Mouse (Mus musculus) small intestine, adult 2 months (tissue): ENCODE data around the gene 9930021J03Rik. TPM values are rescaled to one million over a fixed set of nuclear protein-coding genes. Genes with fewer than 3 reads are reported as not detected.

Source experiments
- H3K27ac ChIP-seq: fragments of 200-500 bp; 2 replicates; pipeline ENCODE4 v1.5.1; 2012; ENCODE audit warnings: low read depth, low read length, control low read depth, inconsistent platforms; ENCODE audit not compliant: insufficient read depth
- H3K27me3 ChIP-seq: fragments of 200-500 bp; 2 replicates; pipeline ENCODE4 v1.6.1; 2012; ENCODE audit warnings: mild to moderate bottlenecking, moderate library complexity, low read length, inconsistent platforms; ENCODE audit not compliant: control insufficient read depth, insufficient read depth
- H3K36me3 ChIP-seq: fragments of 200-500 bp; 2 replicates; pipeline ENCODE4 v1.6.1; 2012; ENCODE audit warnings: mild to moderate bottlenecking, low read length, control low read depth, inconsistent platforms; ENCODE audit not compliant: control insufficient read depth, insufficient read depth
- H3K4me1 ChIP-seq: fragments of 200-500 bp; 2 replicates; pipeline ENCODE4 v1.6.1; 2012; ENCODE audit warnings: low read length, inconsistent platforms, mixed read lengths; ENCODE audit not compliant: control insufficient read depth, insufficient read depth, insufficient read length
- H3K4me3 ChIP-seq: fragments of 200-500 bp; 2 replicates; pipeline ENCODE4 v1.5.1; 2012; ENCODE audit warnings: low read depth, mild to moderate bottlenecking, control low read depth, inconsistent platforms, low read length, moderate library complexity
- CTCF ChIP-seq: fragments of 200-500 bp; IDR thresholded peaks from 2 replicates; pipeline ENCODE4 v1.5.1; 2012; ENCODE audit warnings: low read depth, mild to moderate bottlenecking, control low read depth, inconsistent platforms, low read length, moderate library complexity, mixed read lengths; ENCODE audit not compliant: insufficient replicate concordance, insufficient read length; ENCODE audit errors: extremely low read depth
- POLR2A ChIP-seq: fragments of 200-500 bp; IDR thresholded peaks from 2 replicates; pipeline ENCODE4 v1.6.1; 2012; ENCODE audit warnings: low read depth, mild to moderate bottlenecking, control low read depth, inconsistent platforms, low read length, moderate library complexity
- WGBS: fragments of 180-500 bp; shearing (Covaris S2); methylation state at CpG from one replicate; pipeline ENCODE4 v1.1.7; 2018; 5-methylcytosine and 5-hydroxymethylcytosine counted together
- polyA plus RNA-seq: library from polyadenylated mRNA; depleted of rRNA; stranded (reverse); fragments of >200 nt; gene quantifications from 2 replicates; pipeline ENCODE4 v1.2.3, GENCODE M21; 2012

9930021J03Rik gene
- polyA plus RNA-seq, 1 experiment, result 2.8 TPM

GRCm38 (mm10) chr19:29826686-29827085, 20.9 kb upstream of the 9930021J03Rik start:
- no peaks in the 10 kb centered on the region for H3K36me3 ChIP-seq

GRCm38 (mm10) chr19:29825003-29825402, 19.2 kb upstream of the 9930021J03Rik start:
- WGBS, result 52% methylated on average over 2 of the region's 2 CpGs
- no peak overlapping the region for H3K4me3 ChIP-seq
- no peaks in the 10 kb centered on the region for H3K36me3 ChIP-seq
- peaks cover 8% of the 10 kb centered on the region; the same call in 1 of the 2 replicates for H3K4me1 ChIP-seq
- H3K27me3 ChIP-seq, result no peaks in the 10 kb centered on the region
- TF ChIP-seq POLR2A, result no peak
- TF ChIP-seq CTCF, result no peak
- H3K27ac ChIP-seq, result no peak overlapping the region

More at GRCm38 (mm10) chr19:29826686-29827085, 20.9 kb upstream of the 9930021J03Rik start:
- H3K27me3 ChIP-seq, result no peaks in the 10 kb centered on the region
- H3K4me3 ChIP-seq, result no peak overlapping the region
- TF ChIP-seq CTCF (peak; percentile 52; the same call in 1 of the 2 replicates), POLR2A (no peak)
- H3K27ac ChIP-seq, result no peak overlapping the region
- peaks cover 8% of the 10 kb centered on the region; the same call in 1 of the 2 replicates for H3K4me1 ChIP-seq
- WGBS, result 68% methylated on average over 1 of the region's 1 CpGs

- no peaks in the 10 kb centered on the region for H3K27me3 ChIP-seq
- 38% methylated on average over 6 of the region's 6 CpGs for WGBS
- H3K4me3 ChIP-seq, result no peak overlapping the region
- no peaks in the 10 kb centered on the region for H3K36me3 ChIP-seq
- peak overlapping the region; percentile 42; the same call in 1 of the 2 replicates for H3K27ac ChIP-seq
- peaks cover 8% of the 10 kb centered on the region; the same call in 1 of the 2 replicates for H3K4me1 ChIP-seq
- TF ChIP-seq CTCF, result peak; percentile 68; the same call in 1 of the 2 replicates
- no peak for TF ChIP-seq POLR2A
Measured at GRCm38 (mm10) chr19:29824034-29824700, 18.4 kb upstream of the 9930021J03Rik start.

- H3K36me3 ChIP-seq, result no peaks in the 10 kb centered on the region
- H3K27ac ChIP-seq, result peak overlapping the region; percentile 42; the same call in 1 of the 2 replicates
- H3K4me1 ChIP-seq, result peaks cover 8% of the 10 kb centered on the region; the same call in 1 of the 2 replicates
- H3K4me3 ChIP-seq, result no peak overlapping the region
- no peaks in the 10 kb centered on the region for H3K27me3 ChIP-seq
- TF ChIP-seq POLR2A (no peak), CTCF (no peak)
- WGBS, result 53% methylated on average over 12 of the region's 12 CpGs
Measured at GRCm38 (mm10) chr19:29823456-29824010, 17.7 kb upstream of the 9930021J03Rik start.

- no peaks in the 10 kb centered on the region for H3K27me3 ChIP-seq
- H3K27ac ChIP-seq, result no peak overlapping the region
- peaks cover 8% of the 10 kb centered on the region; the same call in 1 of the 2 replicates for H3K4me1 ChIP-seq
- no peaks in the 10 kb centered on the region for H3K36me3 ChIP-seq
- H3K4me3 ChIP-seq, result no peak overlapping the region
- TF ChIP-seq CTCF, result no peak
- no peak for TF ChIP-seq POLR2A
Measured at GRCm38 (mm10) chr19:29820966-29821365, 15.2 kb upstream of the 9930021J03Rik start.

GRCm38 (mm10) chr19:29812581-29813460, 7.0 kb upstream of the 9930021J03Rik start, which contains the start of gene Ranbp6:
Gene Ranbp6, minus strand, starts transcription at chr19:29812974.
- WGBS, result under 1% methylated on average over 47 of the region's 47 CpGs

More at GRCm38 (mm10) chr19:29812581-29813460, 7.0 kb upstream of the 9930021J03Rik start, which contains the start of gene Ranbp6:
- Histone ChIP-seq H3K4me3 (peak within 1 kb of the TSS; percentile 92), H3K27ac (0 out of 2 replicates have a peak within 1 kb of the TSS, but pooled peaks have one; percentile 1), H3K27me3 (no peaks in the 10 kb centered on the region), H3K36me3 (peaks cover 7% of the 10 kb centered on the region; the same call in 1 of the 2 replicates), H3K4me1 (peaks cover 6% of the 10 kb centered on the region; the same call in 1 of the 2 replicates)
- TF ChIP-seq POLR2A (peak; percentile 63), CTCF (no peak)
